In the genomic region with DNA sequence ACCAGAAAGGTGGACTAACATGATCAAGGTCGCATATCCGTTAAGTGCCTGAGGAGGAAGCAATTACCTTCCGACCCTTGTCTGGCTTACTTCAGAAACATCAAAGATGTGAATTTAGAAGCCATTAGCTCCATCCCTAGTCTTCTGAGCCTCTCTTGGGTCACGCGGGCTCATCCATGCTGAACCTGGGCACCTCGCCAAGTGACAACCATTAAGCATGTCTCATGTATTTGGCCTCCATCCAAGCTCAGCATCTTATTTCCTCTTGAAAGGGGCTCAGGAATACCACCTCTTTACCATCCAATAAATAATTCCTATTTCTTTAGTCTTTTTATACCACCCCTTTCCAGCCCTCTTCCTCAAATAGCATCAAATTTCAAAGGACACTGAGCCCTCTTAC, we compare ENCODE assay signal across 9 mouse cellular contexts. TPM values are rescaled to one million over a fixed set of nuclear protein-coding genes. Genes with fewer than 3 reads are reported as not detected.
A peak's percentile ranks its signal among the peaks of the same experiment; 100 is the strongest.
DNase-seq lines count a peak whose midpoint lies in the region; ATAC-seq and TF ChIP-seq lines count a peak whose summit lies in the region.
"Had no signal": no experiment of that assay in that cellular context is flagged by ENCODE, and none has a peak within 500 bp of the region (broad histone marks: within the 10 kb centered on the region; RNA-seq: fewer than 3 reads in every experiment).

No protein-coding gene starts in this region.

- 35% methylated on average over 6 of the region's 6 CpGs for WGBS in forebrain, embryonic 14.5 days
- WGBS in forebrain, embryonic 12.5 days: 69% methylated on average over 6 of the region's 6 CpGs
- 26% methylated on average over 6 of the region's 6 CpGs for WGBS in lung, embryonic 14.5 days
- WGBS in embryonic facial prominence, embryonic 14.5 days: 33% methylated on average over 6 of the region's 6 CpGs

- no peak for ATAC-seq in forebrain, embryonic 14.5 days
- ATAC-seq in forebrain, embryonic 12.5 days (ENCODE audit: low FRiP score): no peak
- peak; percentile 11; the same call in 1 of the 2 replicates for ATAC-seq in lung, embryonic 14.5 days (ENCODE audit: insufficient read depth)
- peak; percentile 42 for ATAC-seq in embryonic facial prominence, embryonic 14.5 days (ENCODE audit: low read depth)

- no peak overlapping the region for H3K4me3 ChIP-seq in forebrain, embryonic 14.5 days (ENCODE audit: low read depth, low read length)
- H3K4me3 ChIP-seq in forebrain, embryonic 12.5 days (replicated peaks): no peak overlapping the region
- no peak overlapping the region for H3K4me3 ChIP-seq in lung, embryonic 14.5 days (ENCODE audit: low read depth, low read length)
- H3K4me3 ChIP-seq in embryonic facial prominence, embryonic 14.5 days (ENCODE audit: low read depth, low read length): no peak overlapping the region
- H3K4me3 ChIP-seq: heart, adult 2 months had no signal

- H3K27me3 ChIP-seq in forebrain, embryonic 14.5 days (replicated peaks; ENCODE audit: control insufficient read depth, insufficient read depth, low read length): no peaks in the 10 kb centered on the region
- H3K27me3 ChIP-seq in forebrain, embryonic 12.5 days: peaks cover 4% of the 10 kb centered on the region; the same call in 1 of the 2 replicates
- H3K27me3 ChIP-seq in lung, embryonic 14.5 days (ENCODE audit: insufficient read depth, low read length): no peaks in the 10 kb centered on the region
- H3K27me3 ChIP-seq in embryonic facial prominence, embryonic 14.5 days (replicated peaks; ENCODE audit: control insufficient read depth, insufficient read depth, low read length): no peaks in the 10 kb centered on the region

- no peaks in the 10 kb centered on the region for H3K36me3 ChIP-seq in forebrain, embryonic 14.5 days (ENCODE audit: control insufficient read depth, insufficient read depth, low read length)
- H3K36me3 ChIP-seq in forebrain, embryonic 12.5 days (replicated peaks): no peaks in the 10 kb centered on the region
- H3K36me3 ChIP-seq in lung, embryonic 14.5 days (ENCODE audit: insufficient read depth): no peaks in the 10 kb centered on the region
- no peaks in the 10 kb centered on the region for H3K36me3 ChIP-seq in embryonic facial prominence, embryonic 14.5 days (ENCODE audit: control insufficient read depth, insufficient read depth, low read length)

- no peak overlapping the region for H3K27ac ChIP-seq in forebrain, embryonic 14.5 days (ENCODE audit: low read depth, low read length)
- no peak overlapping the region for H3K27ac ChIP-seq in forebrain, embryonic 12.5 days
- H3K27ac ChIP-seq in lung, embryonic 14.5 days (ENCODE audit: low read depth): no peak overlapping the region
- H3K27ac ChIP-seq in embryonic facial prominence, embryonic 14.5 days (replicated peaks; ENCODE audit: low read depth, low read length): no peak overlapping the region
- H3K27ac ChIP-seq: heart, adult 2 months had no signal

- peaks cover 13% of the 10 kb centered on the region for H3K4me1 ChIP-seq in forebrain, embryonic 14.5 days (ENCODE audit: control insufficient read depth, insufficient read depth, low read length)
- H3K4me1 ChIP-seq in forebrain, embryonic 12.5 days: peaks cover 20% of the 10 kb centered on the region
- H3K4me1 ChIP-seq in lung, embryonic 14.5 days (ENCODE audit: insufficient read depth): peaks cover 6% of the 10 kb centered on the region
- peaks cover 8% of the 10 kb centered on the region for H3K4me1 ChIP-seq in embryonic facial prominence, embryonic 14.5 days (ENCODE audit: control insufficient read depth, insufficient read depth, low read length)

- TF ChIP-seq CTCF in lung, embryonic 14.5 days (IDR thresholded peaks at IDR 0.05; ENCODE audit: low read depth): no peak

- DNase-seq in forebrain, embryonic 14.5 days (ENCODE audit: low spot score): peak; percentile 82
- DNase-seq in lung, embryonic 14.5 days: peak; percentile 91
- no peak for DNase-seq in lung, postnatal 25 days (ENCODE audit: low spot score)
- peak; percentile 92 for DNase-seq in MN1 (ENCODE audit: low spot score)
- peak; percentile 89 for DNase-seq in embryonic facial prominence, embryonic 14.5 days (ENCODE audit: low spot score)
- no peak for DNase-seq in layer of hippocampus, adult 11-12 months (ENCODE audit: low spot score)
- DNase-seq in frontal cortex, postnatal 10 days (ENCODE audit: low spot score in 2 of 2): no peak
- DNase-seq: heart, adult 2 months had no signal

- no peaks in the 10 kb centered on the region for H3K9me3 ChIP-seq in forebrain, embryonic 14.5 days (replicated peaks; ENCODE audit: control insufficient read depth, low read length)
- H3K9me3 ChIP-seq in forebrain, embryonic 12.5 days: no peaks in the 10 kb centered on the region
- no peaks in the 10 kb centered on the region for H3K9me3 ChIP-seq in lung, embryonic 14.5 days (ENCODE audit: low read depth, low read length)
- no peaks in the 10 kb centered on the region for H3K9me3 ChIP-seq in embryonic facial prominence, embryonic 14.5 days (ENCODE audit: control insufficient read depth, low read length)

- no peak overlapping the region for H3K4me2 ChIP-seq in forebrain, embryonic 14.5 days (ENCODE audit: low read length)
- H3K4me2 ChIP-seq in forebrain, embryonic 12.5 days: no peak overlapping the region
- no peak overlapping the region for H3K4me2 ChIP-seq in lung, embryonic 14.5 days
- H3K4me2 ChIP-seq in embryonic facial prominence, embryonic 14.5 days (ENCODE audit: low read depth, low read length): no peak overlapping the region

- no peak overlapping the region for H3K9ac ChIP-seq in forebrain, embryonic 14.5 days (ENCODE audit: low read length)
- H3K9ac ChIP-seq in forebrain, embryonic 12.5 days: no peak overlapping the region
- H3K9ac ChIP-seq in lung, embryonic 14.5 days: no peak overlapping the region
- H3K9ac ChIP-seq in embryonic facial prominence, embryonic 14.5 days (ENCODE audit: low read depth, low read length): no peak overlapping the region

RNA-seq across cellular contexts. Expression of a gene that starts 3.4 kb away (rescaled TPM):
- 14.2 and 15.8 TPM in 2 replicates for polyA plus RNA-seq in forebrain, embryonic 14.5 days (2014; fragmentation: Nextera tagmentation; extraction: Ambion mirVana)
- 11.4 and 11.9 TPM in 2 replicates for polyA plus RNA-seq in forebrain, embryonic 12.5 days (2016; fragmentation: Nextera tagmentation; extraction: Ambion mirVana)
- polyA plus RNA-seq in lung, embryonic 14.5 days (2014; fragmentation: Nextera tagmentation; extraction: Ambion mirVana): 4.8 TPM in 2 replicates
- 7.1 and 7.6 TPM in 2 replicates for polyA plus RNA-seq in embryonic facial prominence, embryonic 14.5 days (2014; fragmentation: Nextera tagmentation; extraction: Ambion mirVana)

RNA-seq across cellular contexts. Expression of a gene that starts 46.5 kb away (rescaled TPM):
- polyA plus RNA-seq in forebrain, embryonic 14.5 days (2014; fragmentation: Nextera tagmentation; extraction: Ambion mirVana): 4.0 and 5.5 TPM in 2 replicates
- 6.5 and 7.6 TPM in 2 replicates for polyA plus RNA-seq in forebrain, embryonic 12.5 days (2016; fragmentation: Nextera tagmentation; extraction: Ambion mirVana)
- polyA plus RNA-seq in lung, embryonic 14.5 days (2014; fragmentation: Nextera tagmentation; extraction: Ambion mirVana): 8.5 and 8.7 TPM in 2 replicates
- 10.8 and 11.7 TPM in 2 replicates for polyA plus RNA-seq in embryonic facial prominence, embryonic 14.5 days (2014; fragmentation: Nextera tagmentation; extraction: Ambion mirVana)

RNA-seq across cellular contexts. Expression of a gene that starts 46.6 kb away (rescaled TPM):
- polyA plus RNA-seq in forebrain, embryonic 14.5 days (2014; fragmentation: Nextera tagmentation; extraction: Ambion mirVana): 9.0 and 9.2 TPM in 2 replicates
- polyA plus RNA-seq in forebrain, embryonic 12.5 days (2016; fragmentation: Nextera tagmentation; extraction: Ambion mirVana): 21.4 and 28.7 TPM in 2 replicates
- 23.3 TPM in 2 replicates for polyA plus RNA-seq in lung, embryonic 14.5 days (2014; fragmentation: Nextera tagmentation; extraction: Ambion mirVana)
- 19.1 and 21.4 TPM in 2 replicates for polyA plus RNA-seq in embryonic facial prominence, embryonic 14.5 days (2014; fragmentation: Nextera tagmentation; extraction: Ambion mirVana)

RNA-seq across cellular contexts. Expression of a gene that starts 57.8 kb away (rescaled TPM):
- polyA plus RNA-seq in forebrain, embryonic 14.5 days (2014; fragmentation: Nextera tagmentation; extraction: Ambion mirVana): 13.6 and 13.7 TPM in 2 replicates
- 15.2 and 19.3 TPM in 2 replicates for polyA plus RNA-seq in forebrain, embryonic 12.5 days (2016; fragmentation: Nextera tagmentation; extraction: Ambion mirVana)
- polyA plus RNA-seq in lung, embryonic 14.5 days (2014; fragmentation: Nextera tagmentation; extraction: Ambion mirVana): 23.7 and 26.0 TPM in 2 replicates
- polyA plus RNA-seq in embryonic facial prominence, embryonic 14.5 days (2014; fragmentation: Nextera tagmentation; extraction: Ambion mirVana): 14.3 and 16.3 TPM in 2 replicates

Comparison
In these comparisons a context has a peak if more than half of its experiments do, and no peak if none do; other contexts are left out.
1. DNase-seq: peak in forebrain, embryonic 14.5 days (single experiment), lung, embryonic 14.5 days (single experiment), MN1 (single experiment) and embryonic facial prominence, embryonic 14.5 days (single experiment); none in lung, postnatal 25 days (single experiment), layer of hippocampus, adult 11-12 months (single experiment) and frontal cortex, postnatal 10 days (0 of 2).
2. ATAC-seq: peak in lung, embryonic 14.5 days (single experiment) and embryonic facial prominence, embryonic 14.5 days (single experiment); none in forebrain, embryonic 14.5 days (single experiment) and forebrain, embryonic 12.5 days (single experiment).